13 mouse cellular contexts compared by ENCODE assay signal in genomic region chr2:55480602-55480965, GRCm38 (mm10). TPM values are rescaled to one million over a fixed set of nuclear protein-coding genes. Genes with fewer than 3 reads are reported as not detected.
"Had no signal": no experiment of that assay in that cellular context is flagged by ENCODE, and none has a peak within 500 bp of the region (broad histone marks: within the 10 kb centered on the region; RNA-seq: fewer than 3 reads in every experiment).

No protein-coding gene starts in this region.

- ATAC-seq: lung, postnatal 0 days; midbrain, embryonic 13.5 days had no signal

- DNase-seq: kidney, postnatal 10 days; kidney, postnatal 4 days; lung, adult 2 months; right cerebral cortex, postnatal 25 days; thymus, postnatal 36 days had no signal

- H3K9me3 ChIP-seq: limb, embryonic 10.5 days; liver, embryonic 15.5 days; midbrain, embryonic 13.5 days; neural tube, embryonic 15.5 days had no signal

- H3K4me1 ChIP-seq: limb, embryonic 10.5 days; liver, embryonic 15.5 days; midbrain, embryonic 13.5 days; neural tube, embryonic 15.5 days had no signal

- H3K4me3 ChIP-seq: left cerebral cortex, adult 2 months; limb, embryonic 10.5 days; liver, embryonic 15.5 days; midbrain, embryonic 13.5 days; neural tube, embryonic 15.5 days had no signal

- H3K9ac ChIP-seq: liver, embryonic 15.5 days; midbrain, embryonic 13.5 days; neural tube, embryonic 15.5 days had no signal

- H3K36me3 ChIP-seq: limb, embryonic 10.5 days; liver, embryonic 15.5 days; midbrain, embryonic 13.5 days; neural tube, embryonic 15.5 days had no signal

- H3K27me3 ChIP-seq: liver, embryonic 15.5 days; midbrain, embryonic 13.5 days; neural tube, embryonic 15.5 days had no signal

- H3K4me2 ChIP-seq: liver, embryonic 11.5 days; liver, embryonic 15.5 days; midbrain, embryonic 13.5 days; neural tube, embryonic 15.5 days had no signal

- H3K27ac ChIP-seq: limb, embryonic 10.5 days; liver, embryonic 15.5 days; midbrain, embryonic 13.5 days; neural tube, embryonic 15.5 days had no signal

RNA-seq across cellular contexts. Expression of gene Kcnj3, which starts 44.8 kb away (rescaled TPM):
- total RNA-seq: megakaryocyte progenitor cell, adult 5-6 weeks had no signal
- polyA plus RNA-seq: liver, embryonic 15.5 days had no signal
